8 mouse cellular contexts compared by ENCODE assay signal in genomic region chr4:120667045-120667501, GRCm38 (mm10). TPM values are rescaled to one million over a fixed set of nuclear protein-coding genes. Genes with fewer than 3 reads are reported as not detected.
DNase-seq lines count a peak whose midpoint lies in the region; ATAC-seq and TF ChIP-seq lines count a peak whose summit lies in the region.

No protein-coding gene starts in this region.

- peak; percentile 72 for ATAC-seq in forebrain, embryonic 15.5 days (replicated peaks)

- H3K27me3 ChIP-seq in MEL (ENCODE audit: control insufficient read depth in 1 of 2, insufficient read depth in 2 of 2, low read length in 2 of 2), result no peaks in the 10 kb centered on the region
- peaks cover 23% of the 10 kb centered on the region for H3K27me3 ChIP-seq in forebrain, embryonic 15.5 days

- peak overlapping the region; percentile 83 for H3K9ac ChIP-seq in MEL (ENCODE audit: control insufficient read depth, low read depth, low read length, poor library complexity, severe bottlenecking)
- peak overlapping the region; percentile 60 for H3K9ac ChIP-seq in forebrain, embryonic 15.5 days (replicated peaks)

- peaks cover 16 to 28% of the 10 kb centered on the region in 2 experiments for H3K4me1 ChIP-seq in MEL (ENCODE audit: control insufficient read depth in 1 of 2, insufficient read depth in 2 of 2, low read length in 2 of 2)
- peaks cover 19% of the 10 kb centered on the region for H3K4me1 ChIP-seq in forebrain, embryonic 15.5 days

- no peaks in the 10 kb centered on the region for H3K9me3 ChIP-seq in MEL (replicated peaks; ENCODE audit: insufficient read depth, low read length)
- H3K9me3 ChIP-seq in forebrain, embryonic 15.5 days, result no peaks in the 10 kb centered on the region

- intact Hi-C loops in left cerebral cortex, adult 2 months (cut with DNase I), result loop anchor here (5.0 kb wide), 1 partner anchor 75 kb away; no protein-coding TSS in a partner anchor

- peak overlapping the region; percentile 99 for H3K4me2 ChIP-seq in forebrain, embryonic 15.5 days (replicated peaks)

- WGBS in forebrain, embryonic 15.5 days, result under 1% methylated on average over 44 of the region's 50 CpGs

- peak overlapping the region; percentile 41 to 66 for H3K4me3 ChIP-seq in MEL (ENCODE audit: control insufficient read depth in 1 of 2, insufficient read depth in 1 of 2, low read depth in 2 of 2, low read length in 2 of 2)
- H3K4me3 ChIP-seq in forebrain, embryonic 15.5 days, result peak overlapping the region; percentile 55
- peak overlapping the region; percentile 82 for H3K4me3 ChIP-seq in left cerebral cortex, adult 2 months

- H3K27ac ChIP-seq in MEL (ENCODE audit: control insufficient read depth, low read depth, low read length), result 0 out of 2 replicates have a peak overlapping the region, but pooled peaks have one; percentile 15
- H3K27ac ChIP-seq in forebrain, embryonic 15.5 days (replicated peaks), result no peak overlapping the region
- H3K27ac ChIP-seq in left cerebral cortex, adult 2 months, result peak overlapping the region; percentile 86

- TF ChIP-seq EP300 in MEL (IDR thresholded peaks at IDR 0.05; ENCODE audit: low read depth in 1 of 2, low read length in 2 of 2), result no peak

- TF ChIP-seq CTCF in MEL (IDR thresholded peaks at IDR 0.05 in 2 of 3, conservative IDR thresholded peaks at IDR 0.05 in 1 of 3; ENCODE audit: control insufficient read depth in 1 of 3, insufficient read depth in 1 of 3, low read depth in 2 of 3, low read length in 3 of 3, poor library complexity in 1 of 3, severe bottlenecking in 1 of 3), result no peak
- no peak; the same call in 1 of the 2 replicates for TF ChIP-seq CTCF in left cerebral cortex, adult 2 months (IDR thresholded peaks at IDR 0.05)

- no peak for TF ChIP-seq POLR2A in MEL (IDR thresholded peaks at IDR 0.05; ENCODE audit: control insufficient read depth in 1 of 2, insufficient read depth in 1 of 2, low read depth in 1 of 2, low read length in 2 of 2, poor library complexity in 1 of 2)

- H3K36me3 ChIP-seq in MEL (ENCODE audit: control insufficient read depth in 1 of 2, insufficient read depth in 2 of 2, low read length in 2 of 2), result peaks cover 0 to 12% of the 10 kb centered on the region in 2 experiments; a peak in 2 of 4 replicates
- no peaks in the 10 kb centered on the region for H3K36me3 ChIP-seq in forebrain, embryonic 15.5 days

- DNase-seq in MEL (ENCODE audit: low read depth, low spot score), result peak; percentile 67
- DNase-seq in cerebellum, adult 18-20 months, result peak; percentile 66 to 77
- DNase-seq in heart, postnatal 4 days, result peak; percentile 67
- DNase-seq in left cerebral cortex, adult 2 months (ENCODE audit: extremely low spot score in 1 of 2, low spot score in 2 of 2), result peak; percentile 58 to 62
- peak; percentile 60 to 71 for DNase-seq in lung, postnatal 4 days
- peak; percentile 50 for DNase-seq in right cerebral cortex, adult 18-20 months
- DNase-seq in thymus, postnatal 36 days, result peak; percentile 51 to 64

- no peak for TF ChIP-seq RAD21 in MEL (IDR thresholded peaks at IDR 0.05; ENCODE audit: low read depth, low read length)

- H3K79me2 ChIP-seq in MEL (ENCODE audit: control insufficient read depth, insufficient read depth, low read length, poor library complexity), result peaks cover 15% of the 10 kb centered on the region

TF ChIP-seq in MEL, 35 proteins besides CTCF, POLR2A, EP300 and RAD21:
- TF ChIP-seq CHD1 (IDR thresholded peaks at IDR 0.05; ENCODE audit: low read depth, low read length) (no peak), UBTF (IDR thresholded peaks at IDR 0.05; ENCODE audit: borderline replicate concordance, insufficient read depth, low read depth, low read length) (peak; percentile 91; the same call in 1 of the 2 replicates)

RNA-seq across cellular contexts. Expression of gene Cited4, which starts 0.7 kb away (rescaled TPM):
- 18.2 and 23.3 TPM in 2 replicates for total RNA-seq in MEL (2012; rRNA removed)
- polyA plus RNA-seq in MEL (2012; ENCODE audit: insufficient read depth in 1 of 2, insufficient read length in 2 of 2, low read depth in 1 of 2, low replicate concordance in 2 of 2, missing spikeins in 1 of 2), result 10 to 100 TPM in 1 of 2 experiments, not detected in 1; 58.1 TPM
- polyA plus RNA-seq in forebrain, embryonic 15.5 days (2015; fragmentation: Nextera tagmentation; extraction: Ambion mirVana), result 0.41 and 0.64 TPM in 2 replicates
- 10 to 100 TPM; 78.9 to 84.3 TPM for total RNA-seq in heart, postnatal 4 days (2021)
- total RNA-seq in left cerebral cortex, adult 2 months (2021), result 10 to 100 TPM; 17.9 to 20.2 TPM
